Mouse (Mus musculus) midbrain, embryonic 15.5 days (tissue): Measurements from ENCODE around the gene Atp1b1. TPM values are rescaled to one million over a fixed set of nuclear protein-coding genes. Genes with fewer than 3 reads are reported as not detected.

Experiments used
- ATAC-seq: fragments of 200-750 bp; cut with Nextera tagmentation; replicated peaks from 2 replicates; pipeline ENCODE4 v1.8.0; 2017; ENCODE audit warnings: moderate TSS enrichment
- H3K27ac ChIP-seq: fragments of 300-500 bp; sonication (generic); 2 replicates; pipeline ENCODE4 v1.5.1; 2015; ENCODE audit warnings: mild to moderate bottlenecking, inconsistent platforms
- H3K27me3 ChIP-seq: fragments of 300-500 bp; sonication (generic); replicated peaks from 2 replicates; pipeline ENCODE4 v1.6.1; 2015; ENCODE audit warnings: inconsistent platforms
- H3K36me3 ChIP-seq: fragments of 300-500 bp; sonication (generic); replicated peaks from 2 replicates; pipeline ENCODE4 v1.6.1; 2015; ENCODE audit warnings: inconsistent platforms
- H3K4me1 ChIP-seq: fragments of 300-500 bp; sonication (generic); 2 replicates; pipeline ENCODE4 v1.6.1; 2015; ENCODE audit warnings: inconsistent platforms
- H3K4me2 ChIP-seq: fragments of 300-500 bp; sonication (generic); 2 replicates; pipeline ENCODE4 v1.6.1; 2015; ENCODE audit warnings: inconsistent platforms, mild to moderate bottlenecking, moderate library complexity
- H3K4me3 ChIP-seq: fragments of 300-500 bp; sonication (generic); 2 replicates; pipeline ENCODE4 v1.5.1; 2015; ENCODE audit warnings: mild to moderate bottlenecking, inconsistent platforms
- H3K9ac ChIP-seq: fragments of 300-500 bp; sonication (generic); 2 replicates; pipeline ENCODE4 v1.6.1; 2015; ENCODE audit warnings: mild to moderate bottlenecking, inconsistent platforms
- H3K9me3 ChIP-seq: fragments of 300-500 bp; sonication (generic); 2 replicates; pipeline ENCODE4 v1.6.1; 2016; ENCODE audit warnings: inconsistent platforms
- WGBS: fragments of 180-500 bp; shearing (Covaris S2); methylation state at CpG from one replicate; pipeline ENCODE4 v1.1.7; 2015; ENCODE audit warnings: mixed read lengths; 5-methylcytosine and 5-hydroxymethylcytosine counted together
- polyA plus RNA-seq: library from polyadenylated mRNA; unstranded; fragments of >200 nt; fragmentation: Nextera tagmentation; extraction: Ambion mirVana; gene quantifications from 2 replicates; pipeline ENCODE4 v1.2.1, GENCODE M21; 2015

Atp1b1 gene
- polyA plus RNA-seq, 1 experiment from 2014 or later: 210 TPM

GRCm38 (mm10) chr1:164459127-164459905, 1.2 kb upstream of the Atp1b1 start:
- Histone ChIP-seq H3K27me3 (no peaks in the 10 kb centered on the region), H3K9ac (peak overlapping the region; percentile 91; the same call in 1 of the 2 replicates), H3K36me3 (no peaks in the 10 kb centered on the region), H3K4me3 (peak overlapping the region; percentile 82), H3K9me3 (no peaks in the 10 kb centered on the region), H3K4me2 (peak overlapping the region; percentile 64), H3K4me1 (peaks cover 42% of the 10 kb centered on the region), H3K27ac (peak overlapping the region; percentile 96)
- ATAC-seq: no peak
- 59% methylated on average over 12 of the region's 12 CpGs for WGBS

DNA sequence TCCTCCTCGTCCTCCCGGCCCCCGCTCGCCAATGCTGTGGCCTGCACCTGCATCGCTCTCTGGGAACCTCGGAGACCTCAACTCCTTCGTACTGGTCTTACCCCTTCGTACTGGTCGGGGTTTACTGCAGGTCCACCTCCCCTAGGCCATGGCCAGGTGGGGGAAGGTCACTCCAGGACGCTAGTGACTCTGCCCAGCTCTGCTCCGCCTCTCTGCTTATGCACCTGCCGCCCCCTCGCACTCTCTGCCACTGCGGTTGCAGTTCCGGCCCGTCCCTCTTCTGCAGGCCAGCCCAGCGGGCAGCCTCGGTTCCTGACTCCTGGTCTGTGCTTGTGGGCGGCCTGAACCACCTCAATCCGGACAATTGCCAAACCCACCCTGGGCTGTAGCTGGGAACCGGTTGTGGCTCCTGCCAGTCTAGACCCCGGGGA, 481 bp upstream of the Atp1b1 start:
- Histone ChIP-seq H3K9ac (peak overlapping the region; percentile 91), H3K27ac (peak overlapping the region; percentile 96), H3K9me3 (no peaks in the 10 kb centered on the region), H3K4me2 (peak overlapping the region; percentile 64), H3K27me3 (no peaks in the 10 kb centered on the region), H3K4me3 (peak overlapping the region; percentile 82), H3K36me3 (no peaks in the 10 kb centered on the region), H3K4me1 (peaks cover 49% of the 10 kb centered on the region)
- ATAC-seq: no peak; the same call in 1 of the 2 replicates
- 2% methylated on average over 22 of the region's 22 CpGs for WGBS

- Histone ChIP-seq H3K4me3 (peak overlapping the region; percentile 82), H3K36me3 (peaks cover 7% of the 10 kb centered on the region), H3K4me1 (peaks cover 50% of the 10 kb centered on the region), H3K9me3 (no peaks in the 10 kb centered on the region), H3K27ac (peak overlapping the region; percentile 96), H3K9ac (peak overlapping the region; percentile 91), H3K27me3 (no peaks in the 10 kb centered on the region), H3K4me2 (peak overlapping the region; percentile 64)
- WGBS: under 1% methylated on average over 73 of the region's 76 CpGs
- peak; percentile 91 for ATAC-seq
These were observed 467 bp downstream of the Atp1b1 start for GRCm38 (mm10) chr1:164457531-164458244.

DNA sequence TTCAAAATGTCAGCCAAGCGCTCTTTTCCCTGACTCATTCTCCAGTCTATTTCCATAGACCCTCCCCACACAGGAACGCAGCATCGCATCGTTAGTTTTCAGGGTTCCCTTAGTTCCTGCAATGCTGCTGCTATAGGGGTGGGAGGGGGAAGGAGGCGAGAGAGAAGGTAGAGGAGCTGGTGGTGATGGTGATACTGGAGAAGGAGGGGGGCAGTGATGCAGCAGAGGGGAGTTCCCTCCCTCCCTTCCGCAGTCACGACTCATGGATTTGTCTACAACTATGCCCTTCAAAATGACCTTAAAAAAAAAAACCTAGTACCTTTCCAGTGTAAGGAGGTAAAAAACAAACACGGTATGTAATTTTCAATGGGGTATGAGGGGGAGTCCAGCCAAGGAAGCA, 1.4 kb downstream of the Atp1b1 start:
- no peak for ATAC-seq
- under 1% methylated on average over 8 of the region's 8 CpGs for WGBS
- Histone ChIP-seq H3K27ac (peak overlapping the region; percentile 96), H3K36me3 (peaks cover 15% of the 10 kb centered on the region), H3K9me3 (no peaks in the 10 kb centered on the region), H3K4me1 (peaks cover 46% of the 10 kb centered on the region), H3K9ac (peak overlapping the region; percentile 91), H3K4me3 (peak overlapping the region; percentile 82), H3K27me3 (no peaks in the 10 kb centered on the region), H3K4me2 (peak overlapping the region; percentile 64)

DNA sequence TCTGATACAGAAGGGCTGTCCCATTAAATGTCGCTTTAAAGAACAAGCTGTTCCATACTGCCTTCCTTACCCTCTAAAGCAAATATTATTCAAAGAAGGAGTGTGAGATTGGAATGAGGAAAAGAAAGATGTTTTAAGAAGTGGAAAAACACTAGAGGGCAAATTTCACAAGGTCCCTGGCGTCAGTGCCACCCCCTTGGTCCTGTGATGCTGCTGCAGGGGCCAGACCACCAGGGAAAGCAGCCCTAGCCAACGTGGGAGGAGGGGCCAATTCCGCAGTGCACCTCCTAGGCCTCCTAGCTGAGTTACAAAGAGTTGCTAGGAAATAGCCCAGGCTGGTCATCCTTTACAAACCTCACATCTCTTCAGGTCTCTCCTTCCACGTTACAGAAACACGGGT, 2.1 kb downstream of the Atp1b1 start:
- 22% methylated on average over 6 of the region's 6 CpGs for WGBS
- H3K4me1 ChIP-seq: peaks cover 40% of the 10 kb centered on the region
- H3K9ac ChIP-seq: peak overlapping the region; percentile 91

DNA sequence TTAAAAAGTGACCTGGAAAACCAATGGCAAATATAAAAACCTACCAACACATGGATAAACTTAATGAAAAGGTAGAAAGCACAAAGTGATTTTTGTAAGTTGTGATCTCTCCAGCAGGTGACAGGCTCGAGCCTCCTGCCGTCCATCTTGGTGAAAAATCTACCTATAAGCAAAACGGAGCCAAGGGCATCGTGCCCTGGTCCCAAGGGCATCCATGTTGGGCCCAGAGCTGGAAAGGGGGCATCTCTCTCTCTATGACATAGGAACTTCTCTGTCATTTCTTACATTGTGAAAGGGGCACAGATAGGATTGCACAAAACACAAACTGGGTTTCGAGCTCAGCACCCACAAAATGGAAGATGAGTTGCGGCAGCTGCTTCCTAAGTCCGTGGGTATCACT, 2.5 kb downstream of the Atp1b1 start:
- Histone ChIP-seq H3K4me2 (peak overlapping the region; percentile 64), H3K36me3 (peaks cover 24% of the 10 kb centered on the region), H3K4me3 (peak overlapping the region; percentile 82), H3K27me3 (no peaks in the 10 kb centered on the region), H3K9me3 (no peaks in the 10 kb centered on the region), H3K9ac (peak overlapping the region; percentile 91), H3K27ac (peak overlapping the region; percentile 96), H3K4me1 (peaks cover 37% of the 10 kb centered on the region)
- WGBS: 46% methylated on average over 7 of the region's 7 CpGs
- ATAC-seq: no peak

More for the DNA sequence above, 2.1 kb downstream of the Atp1b1 start:
- H3K27ac ChIP-seq: peak overlapping the region; percentile 96
- H3K4me2 ChIP-seq: peak overlapping the region; percentile 64
- peak overlapping the region; percentile 82 for H3K4me3 ChIP-seq
- H3K36me3 ChIP-seq: peaks cover 22% of the 10 kb centered on the region
- no peaks in the 10 kb centered on the region for H3K27me3 ChIP-seq
- ATAC-seq: no peak
- H3K9me3 ChIP-seq: no peaks in the 10 kb centered on the region

GRCm38 (mm10) chr1:164454747-164455400, 3.3 kb downstream of the Atp1b1 start:
- WGBS: 30% methylated on average over 14 of the region's 14 CpGs
- peak overlapping the region; percentile 82 for H3K4me3 ChIP-seq
- no peak for ATAC-seq

GRCm38 (mm10) chr1:164453739-164454138, 4.4 kb downstream of the Atp1b1 start:
- 91% methylated on average over 5 of the region's 5 CpGs for WGBS
- Histone ChIP-seq H3K36me3 (peaks cover 32% of the 10 kb centered on the region), H3K4me1 (peaks cover 22% of the 10 kb centered on the region), H3K4me3 (no peak overlapping the region), H3K27ac (no peak overlapping the region), H3K4me2 (peak overlapping the region; percentile 64), H3K9ac (no peak overlapping the region), H3K27me3 (no peaks in the 10 kb centered on the region), H3K9me3 (no peaks in the 10 kb centered on the region)
- ATAC-seq: no peak

More at GRCm38 (mm10) chr1:164454747-164455400, 3.3 kb downstream of the Atp1b1 start:
- peak overlapping the region; percentile 53; the same call in 1 of the 2 replicates for H3K27ac ChIP-seq
- peaks cover 32% of the 10 kb centered on the region for H3K4me1 ChIP-seq
- H3K4me2 ChIP-seq: peak overlapping the region; percentile 64
- H3K9me3 ChIP-seq: no peaks in the 10 kb centered on the region
- no peaks in the 10 kb centered on the region for H3K27me3 ChIP-seq
- peaks cover 28% of the 10 kb centered on the region for H3K36me3 ChIP-seq
- peak overlapping the region; percentile 38 for H3K9ac ChIP-seq

DNA sequence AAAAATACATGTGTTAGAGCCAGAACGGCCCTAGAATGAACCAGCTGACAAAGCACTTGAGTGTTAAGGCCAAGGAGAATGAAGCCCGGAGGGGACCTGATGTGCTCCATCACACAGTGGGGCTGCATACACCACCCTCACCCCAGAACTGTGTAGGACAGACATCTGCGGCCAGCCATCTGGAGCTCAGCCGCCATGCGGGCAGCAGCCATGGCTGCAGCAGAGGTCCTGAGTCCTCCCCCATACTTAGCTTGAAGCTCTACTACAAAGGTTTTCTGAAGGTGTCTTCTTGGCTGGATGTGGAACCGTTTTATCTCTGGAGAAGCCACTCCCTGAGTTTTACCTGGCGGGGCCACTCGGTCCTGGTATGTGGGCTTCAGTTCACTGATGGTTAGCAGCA, 5.0 kb downstream of the Atp1b1 start:
- H3K4me2 ChIP-seq: no peak overlapping the region
- peaks cover 20% of the 10 kb centered on the region for H3K4me1 ChIP-seq
- H3K36me3 ChIP-seq: peaks cover 32% of the 10 kb centered on the region
- ATAC-seq: no peak
- no peak overlapping the region for H3K4me3 ChIP-seq
- H3K9ac ChIP-seq: no peak overlapping the region
- no peaks in the 10 kb centered on the region for H3K27me3 ChIP-seq
- H3K9me3 ChIP-seq: no peaks in the 10 kb centered on the region
- 96% methylated on average over 8 of the region's 8 CpGs for WGBS
- no peak overlapping the region for H3K27ac ChIP-seq

DNA sequence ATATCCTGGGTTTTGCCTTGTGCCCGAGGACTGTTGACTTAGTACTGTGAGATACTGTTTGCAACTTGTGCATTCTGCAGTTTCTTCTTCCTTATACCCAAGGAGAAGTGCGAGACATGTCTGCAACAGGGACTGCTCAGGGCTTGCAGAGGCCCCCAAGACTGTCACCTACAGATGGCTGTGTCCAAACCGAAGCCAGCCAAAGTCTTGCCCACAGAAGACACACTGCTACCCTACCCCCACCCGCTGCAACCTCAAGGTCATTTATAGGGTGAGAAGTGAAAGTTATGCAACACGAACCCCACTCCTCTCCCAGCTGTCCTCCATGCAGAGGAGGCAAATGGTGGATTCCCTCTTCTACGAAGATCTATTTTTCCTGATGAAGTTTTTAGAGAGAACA, 5.6 kb downstream of the Atp1b1 start:
- Histone ChIP-seq H3K36me3 (peaks cover 32% of the 10 kb centered on the region), H3K4me1 (peaks cover 20% of the 10 kb centered on the region), H3K9me3 (no peaks in the 10 kb centered on the region), H3K4me2 (no peak overlapping the region), H3K9ac (no peak overlapping the region), H3K27ac (no peak overlapping the region), H3K4me3 (no peak overlapping the region), H3K27me3 (no peaks in the 10 kb centered on the region)
- no peak for ATAC-seq
- 95% methylated on average over 6 of the region's 6 CpGs for WGBS

GRCm38 (mm10) chr1:164451346-164451745, 6.8 kb downstream of the Atp1b1 start:
- no peak overlapping the region for H3K27ac ChIP-seq
- H3K36me3 ChIP-seq: peaks cover 32% of the 10 kb centered on the region
- H3K4me1 ChIP-seq: peaks cover 18% of the 10 kb centered on the region
- H3K4me3 ChIP-seq: no peak overlapping the region
- H3K9ac ChIP-seq: no peak overlapping the region
- WGBS: 91% methylated on average over 5 of the region's 5 CpGs
- H3K4me2 ChIP-seq: no peak overlapping the region
- no peaks in the 10 kb centered on the region for H3K27me3 ChIP-seq
- no peaks in the 10 kb centered on the region for H3K9me3 ChIP-seq
- ATAC-seq: no peak

DNA sequence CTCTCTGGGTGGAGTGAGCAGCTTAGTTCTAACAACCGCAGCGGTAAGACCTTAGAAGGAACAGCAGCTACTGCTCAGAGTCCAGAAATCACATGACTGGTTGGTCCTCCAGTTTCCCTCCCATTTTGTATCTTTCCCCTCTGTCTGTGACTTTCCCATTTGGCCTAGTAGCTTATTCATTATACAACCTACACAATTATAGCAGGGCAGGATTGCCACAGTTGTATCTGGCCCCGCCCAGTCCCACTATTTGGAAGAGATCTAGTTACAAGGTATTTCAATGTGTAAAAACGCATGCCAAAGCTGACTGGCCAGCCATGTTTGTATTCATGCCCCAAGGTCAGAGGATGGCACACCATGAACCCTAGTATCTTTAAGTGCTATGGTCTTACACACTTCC, 7.5 kb downstream of the Atp1b1 start:
- no peak overlapping the region for H3K4me2 ChIP-seq
- 92% methylated on average over 4 of the region's 4 CpGs for WGBS
- peaks cover 32% of the 10 kb centered on the region for H3K36me3 ChIP-seq

More for the DNA sequence above, 7.5 kb downstream of the Atp1b1 start:
- no peaks in the 10 kb centered on the region for H3K9me3 ChIP-seq
- no peak overlapping the region for H3K4me3 ChIP-seq
- no peaks in the 10 kb centered on the region for H3K27me3 ChIP-seq
- H3K4me1 ChIP-seq: peaks cover 18% of the 10 kb centered on the region
- ATAC-seq: no peak
- H3K9ac ChIP-seq: no peak overlapping the region
- H3K27ac ChIP-seq: no peak overlapping the region
